ENCODE assay signal across 10 mouse cellular contexts in genomic region chr7:122242260-122242659, GRCm38 (mm10). TPM values are rescaled to one million over a fixed set of nuclear protein-coding genes. Genes with fewer than 3 reads are reported as not detected.
DNase-seq lines count a peak whose midpoint lies in the region; ATAC-seq and TF ChIP-seq lines count a peak whose summit lies in the region.
"Had no signal": no experiment of that assay in that cellular context is flagged by ENCODE, and none has a peak within 500 bp of the region (broad histone marks: within the 10 kb centered on the region; RNA-seq: fewer than 3 reads in every experiment).

No protein-coding gene starts in this region.

- ATAC-seq in neural tube, embryonic 15.5 days (ENCODE audit: low FRiP score): peak; percentile 46; the same call in 1 of the 2 replicates
- no peak for ATAC-seq in erythroid progenitor cell, adult 5-6 weeks (replicated peaks; ENCODE audit: low FRiP score, poor library complexity, severe bottlenecking)

- 69% methylated on average over 1 of the region's 1 CpGs for WGBS in embryonic facial prominence, embryonic 10.5 days
- 47% methylated on average over 1 of the region's 1 CpGs for WGBS in neural tube, embryonic 15.5 days

- peak; percentile 53 to 56 for DNase-seq in layer of hippocampus, adult 2 months (ENCODE audit: low spot score in 2 of 2)
- no peak for DNase-seq in layer of hippocampus, adult 9-10 months (ENCODE audit: low spot score)
- DNase-seq in CD4-positive, CD25-positive, alpha-beta regulatory T cell, adult 2 months (ENCODE audit: low read depth, low spot score): peak; percentile 75
- peak; percentile 76 for DNase-seq in ZHBTc4 (ENCODE audit: low read depth, low spot score)
- peak; percentile 23 for DNase-seq in embryonic facial prominence, embryonic 10.5 days (ENCODE audit: low spot score)
- DNase-seq in kidney, adult 9 months: peak; percentile 44

- no peak overlapping the region for H3K27ac ChIP-seq in layer of hippocampus, adult 2 months
- H3K27ac ChIP-seq in embryonic facial prominence, embryonic 10.5 days (replicated peaks): no peak overlapping the region
- H3K27ac ChIP-seq in neural tube, embryonic 15.5 days (replicated peaks): no peak overlapping the region
- H3K27ac ChIP-seq: embryonic facial prominence, embryonic 15.5 days; lung, embryonic 15.5 days had no signal

- no peaks in the 10 kb centered on the region for H3K9me3 ChIP-seq in embryonic facial prominence, embryonic 10.5 days
- H3K9me3 ChIP-seq in neural tube, embryonic 15.5 days (replicated peaks): no peaks in the 10 kb centered on the region
- H3K9me3 ChIP-seq: embryonic facial prominence, embryonic 15.5 days; lung, embryonic 15.5 days had no signal

- no peak overlapping the region for H3K4me2 ChIP-seq in neural tube, embryonic 15.5 days
- H3K4me2 ChIP-seq: embryonic facial prominence, embryonic 15.5 days; lung, embryonic 15.5 days had no signal

- peak; percentile 94 for TF ChIP-seq CTCF in layer of hippocampus, adult 2 months (conservative IDR thresholded peaks at IDR 0.05)

- H3K4me3 ChIP-seq in layer of hippocampus, adult 2 months: no peak overlapping the region
- no peak overlapping the region for H3K4me3 ChIP-seq in embryonic facial prominence, embryonic 10.5 days
- H3K4me3 ChIP-seq in neural tube, embryonic 15.5 days (replicated peaks): no peak overlapping the region
- H3K4me3 ChIP-seq: embryonic facial prominence, embryonic 15.5 days; lung, embryonic 15.5 days had no signal

- no peak overlapping the region for H3K9ac ChIP-seq in neural tube, embryonic 15.5 days (replicated peaks)
- H3K9ac ChIP-seq: embryonic facial prominence, embryonic 15.5 days; lung, embryonic 15.5 days had no signal

- H3K27me3 ChIP-seq in embryonic facial prominence, embryonic 10.5 days (replicated peaks; ENCODE audit: low read depth, poor library complexity, severe bottlenecking): no peaks in the 10 kb centered on the region
- H3K27me3 ChIP-seq in neural tube, embryonic 15.5 days (replicated peaks): no peaks in the 10 kb centered on the region
- H3K27me3 ChIP-seq: embryonic facial prominence, embryonic 15.5 days; lung, embryonic 15.5 days had no signal

- H3K4me1 ChIP-seq in embryonic facial prominence, embryonic 10.5 days: no peaks in the 10 kb centered on the region
- no peaks in the 10 kb centered on the region for H3K4me1 ChIP-seq in neural tube, embryonic 15.5 days
- H3K4me1 ChIP-seq: embryonic facial prominence, embryonic 15.5 days; lung, embryonic 15.5 days had no signal

- no peaks in the 10 kb centered on the region for H3K36me3 ChIP-seq in embryonic facial prominence, embryonic 10.5 days (replicated peaks)
- H3K36me3 ChIP-seq in neural tube, embryonic 15.5 days: no peaks in the 10 kb centered on the region
- H3K36me3 ChIP-seq: embryonic facial prominence, embryonic 15.5 days; lung, embryonic 15.5 days had no signal

RNA-seq across cellular contexts. Expression of gene Chp2, which starts 23.0 kb away (rescaled TPM):
- total RNA-seq in layer of hippocampus, adult 2 months (2021): 1 to 10 TPM; 2.7 to 3.3 TPM
- polyA plus RNA-seq in embryonic facial prominence, embryonic 10.5 days (2016; fragmentation: Nextera tagmentation; extraction: Ambion mirVana): not detected in 2 replicates
- 0.64 and 1.5 TPM in 2 replicates for polyA plus RNA-seq in neural tube, embryonic 15.5 days (2015; fragmentation: Nextera tagmentation; extraction: Ambion mirVana)
- 1.7 and 4.3 TPM in 2 replicates for total RNA-seq in erythroid progenitor cell, adult 5-6 weeks (2015; ENCODE audit: low replicate concordance)
- 6.7 and 7.8 TPM in 2 replicates for total RNA-seq in erythroid progenitor cell, adult 5-6 weeks (2017; ENCODE audit: low replicate concordance)

RNA-seq across cellular contexts. Expression of gene Prkcb, which starts 46.3 kb away (rescaled TPM):
- 100 to 1,000 TPM; 788 to 796 TPM for total RNA-seq in layer of hippocampus, adult 2 months (2021)
- polyA plus RNA-seq in embryonic facial prominence, embryonic 10.5 days (2016; fragmentation: Nextera tagmentation; extraction: Ambion mirVana): 3.2 and 3.6 TPM in 2 replicates
- 134 and 150 TPM in 2 replicates for polyA plus RNA-seq in neural tube, embryonic 15.5 days (2015; fragmentation: Nextera tagmentation; extraction: Ambion mirVana)
- 26.8 and 44.7 TPM in 2 replicates for total RNA-seq in erythroid progenitor cell, adult 5-6 weeks (2015; ENCODE audit: low replicate concordance)
- total RNA-seq in erythroid progenitor cell, adult 5-6 weeks (2017; ENCODE audit: low replicate concordance): 17.5 and 23.0 TPM in 2 replicates

RNA-seq across cellular contexts. Expression of gene Ern2, which starts 56.3 kb away (rescaled TPM):
- total RNA-seq in layer of hippocampus, adult 2 months (2021): under 1 TPM; 0.39 to 0.41 TPM
- polyA plus RNA-seq in embryonic facial prominence, embryonic 10.5 days (2016; fragmentation: Nextera tagmentation; extraction: Ambion mirVana): 0.05 TPM in 2 replicates
- 1.5 and 2.0 TPM in 2 replicates for polyA plus RNA-seq in neural tube, embryonic 15.5 days (2015; fragmentation: Nextera tagmentation; extraction: Ambion mirVana)
- not detected in 2 replicates for total RNA-seq in erythroid progenitor cell, adult 5-6 weeks (2015; ENCODE audit: low replicate concordance)
- not detected in 2 replicates for total RNA-seq in erythroid progenitor cell, adult 5-6 weeks (2017; ENCODE audit: low replicate concordance)
- polyA plus RNA-seq: embryonic facial prominence, embryonic 15.5 days had no signal

Comparison
In these comparisons a context has a peak if more than half of its experiments do, and no peak if none do; other contexts are left out.
1. RNA of gene Prkcb, which starts 46.3 kb away (total RNA-seq): 788 to 796 TPM in layer of hippocampus, adult 2 months; 17.5 to 44.7 TPM in erythroid progenitor cell, adult 5-6 weeks; every median in the first group is over 10 times any median in the second.